Mouse (Mus musculus) forebrain, embryonic 10.5 days (tissue): ENCODE data around the gene Tnfrsf17. TPM values are rescaled to one million over a fixed set of nuclear protein-coding genes. Genes with fewer than 3 reads are reported as not detected.

Experiments used
- DNase-seq: peaks from one replicate; pipeline ENCODE4 v3.0.0-alpha.2; 2017; ENCODE audit warnings: low spot score; ENCODE audit errors: extremely low spot score
- H3K27ac ChIP-seq: fragments of 300-500 bp; sonication (generic); 2 replicates; pipeline ENCODE4 v1.5.1; 2016; ENCODE audit warnings: mild to moderate bottlenecking
- H3K27me3 ChIP-seq: fragments of 300-500 bp; sonication (generic); 2 replicates; pipeline ENCODE4 v1.6.1; 2016; ENCODE audit warnings: mild to moderate bottlenecking; ENCODE audit not compliant: poor library complexity, severe bottlenecking
- H3K36me3 ChIP-seq: fragments of 300-500 bp; sonication (generic); replicated peaks from 2 replicates; pipeline ENCODE4 v1.6.1; 2016; ENCODE audit warnings: mild to moderate bottlenecking, moderate library complexity
- H3K4me1 ChIP-seq: fragments of 300-500 bp; sonication (generic); 2 replicates; pipeline ENCODE4 v1.6.1; 2016
- H3K4me3 ChIP-seq: fragments of 300-500 bp; sonication (generic); 2 replicates; pipeline ENCODE4 v1.5.1; 2016; ENCODE audit warnings: mild to moderate bottlenecking, moderate library complexity
- H3K9me3 ChIP-seq: fragments of 300-500 bp; sonication (generic); 2 replicates; pipeline ENCODE4 v1.6.1; 2016; ENCODE audit warnings: mild to moderate bottlenecking, moderate library complexity
- WGBS: fragments of 180-500 bp; shearing (Covaris S2); methylation state at CpG from one replicate; pipeline ENCODE4 v1.1.7; 2016; 5-methylcytosine and 5-hydroxymethylcytosine counted together
- polyA plus RNA-seq: library from polyadenylated mRNA; unstranded; fragments of >200 nt; fragmentation: Nextera tagmentation; extraction: Ambion mirVana; gene quantifications from 2 replicates; pipeline ENCODE4 v1.2.1, GENCODE M21; 2016

Gene Tnfrsf17
- polyA plus RNA-seq, 1 experiment from 2014 or later: not detected

GRCm38 (mm10) chr16:11305531-11305930 is 8.1 kb upstream of the Tnfrsf17 start:
- no peaks in the 10 kb centered on the region for H3K36me3 ChIP-seq
- 87% methylated on average over 2 of the region's 2 CpGs for WGBS
- no peak for DNase-seq
- H3K27me3 ChIP-seq: no peaks in the 10 kb centered on the region
- H3K27ac ChIP-seq: no peak overlapping the region
- H3K9me3 ChIP-seq: no peaks in the 10 kb centered on the region
- H3K4me1 ChIP-seq: no peaks in the 10 kb centered on the region
- no peak overlapping the region for H3K4me3 ChIP-seq

- Histone ChIP-seq H3K9me3 (no peaks in the 10 kb centered on the region), H3K4me1 (peaks cover 4% of the 10 kb centered on the region; the same call in 1 of the 2 replicates), H3K36me3 (no peaks in the 10 kb centered on the region), H3K4me3 (no peak overlapping the region), H3K27me3 (no peaks in the 10 kb centered on the region), H3K27ac (no peak overlapping the region)
- DNase-seq: no peak
- WGBS: 88% methylated on average over 5 of the region's 5 CpGs
Measured at GRCm38 (mm10) chr16:11315786-11316320, 2.2 kb downstream of the Tnfrsf17 start.

- H3K27me3 ChIP-seq: no peaks in the 10 kb centered on the region
- peaks cover 5% of the 10 kb centered on the region; the same call in 1 of the 2 replicates for H3K4me1 ChIP-seq
- no peak for DNase-seq
- no peaks in the 10 kb centered on the region for H3K9me3 ChIP-seq
- H3K36me3 ChIP-seq: no peaks in the 10 kb centered on the region
- no peak overlapping the region for H3K4me3 ChIP-seq
- H3K27ac ChIP-seq: no peak overlapping the region
- 75% methylated on average over 5 of the region's 5 CpGs for WGBS
Measured at GRCm38 (mm10) chr16:11316748-11317147, 3.1 kb downstream of the Tnfrsf17 start.

- no peaks in the 10 kb centered on the region for H3K9me3 ChIP-seq
- peak overlapping the region; percentile 60; the same call in 1 of the 2 replicates for H3K27ac ChIP-seq
- 59% methylated on average over 6 of the region's 6 CpGs for WGBS
Measured at GRCm38 (mm10) chr16:11317324-11317723, 3.7 kb downstream of the Tnfrsf17 start.

GRCm38 (mm10) chr16:11322409-11323323 is 9.1 kb downstream of the Tnfrsf17 start, which contains the start of gene Snx29:
Gene Snx29 (plus strand): TSS chr16:11322908.
- H3K4me3 ChIP-seq: peak within 1 kb of the TSS; percentile 89
- no peaks in the 10 kb centered on the region for H3K27me3 ChIP-seq
- peak; percentile 94 for DNase-seq
- peak within 1 kb of the TSS; percentile 88 for H3K27ac ChIP-seq
- WGBS: 4% methylated on average over 59 of the region's 61 CpGs
- no peaks in the 10 kb centered on the region for H3K9me3 ChIP-seq
- no peaks in the 10 kb centered on the region for H3K36me3 ChIP-seq
- H3K4me1 ChIP-seq: peaks cover 21% of the 10 kb centered on the region

More at GRCm38 (mm10) chr16:11317324-11317723, 3.7 kb downstream of the Tnfrsf17 start:
- Histone ChIP-seq H3K36me3 (no peaks in the 10 kb centered on the region), H3K27me3 (no peaks in the 10 kb centered on the region), H3K4me3 (no peak overlapping the region), H3K4me1 (peaks cover 11% of the 10 kb centered on the region)
- peak; percentile 17 for DNase-seq

- Histone ChIP-seq H3K4me3 (peak overlapping the region; percentile 89), H3K36me3 (no peaks in the 10 kb centered on the region), H3K4me1 (peaks cover 21% of the 10 kb centered on the region), H3K27me3 (no peaks in the 10 kb centered on the region), H3K27ac (peak overlapping the region; percentile 88), H3K9me3 (no peaks in the 10 kb centered on the region)
- WGBS: 5% methylated on average over 17 of the region's 17 CpGs
- DNase-seq: peak; percentile 28
Measured at GRCm38 (mm10) chr16:11323324-11324051, 9.9 kb downstream of the Tnfrsf17 start.

GRCm38 (mm10) chr16:11330081-11330800 is 16.6 kb downstream of the Tnfrsf17 start:
- H3K27ac ChIP-seq: no peak overlapping the region
- WGBS: 91% methylated on average over 3 of the region's 3 CpGs
- H3K9me3 ChIP-seq: no peaks in the 10 kb centered on the region
- H3K4me1 ChIP-seq: no peaks in the 10 kb centered on the region
- no peaks in the 10 kb centered on the region for H3K27me3 ChIP-seq
- no peak overlapping the region for H3K4me3 ChIP-seq
- no peak for DNase-seq
- H3K36me3 ChIP-seq: no peaks in the 10 kb centered on the region

GRCm38 (mm10) chr16:11331030-11331429 is 17.4 kb downstream of the Tnfrsf17 start:
- H3K4me3 ChIP-seq: no peak overlapping the region
- H3K27ac ChIP-seq: no peak overlapping the region
- H3K9me3 ChIP-seq: no peaks in the 10 kb centered on the region
- H3K4me1 ChIP-seq: no peaks in the 10 kb centered on the region
- no peaks in the 10 kb centered on the region for H3K27me3 ChIP-seq
- no peaks in the 10 kb centered on the region for H3K36me3 ChIP-seq
- DNase-seq: no peak
- WGBS: 78% methylated on average over 1 of the region's 1 CpGs

- Histone ChIP-seq H3K9me3 (no peaks in the 10 kb centered on the region), H3K27me3 (no peaks in the 10 kb centered on the region), H3K4me3 (no peak overlapping the region), H3K36me3 (no peaks in the 10 kb centered on the region), H3K4me1 (peaks cover 4% of the 10 kb centered on the region; the same call in 1 of the 2 replicates), H3K27ac (no peak overlapping the region)
- 92% methylated on average over 4 of the region's 4 CpGs for WGBS
- DNase-seq: no peak
Measured at GRCm38 (mm10) chr16:11343292-11343815, 29.7 kb downstream of the Tnfrsf17 start.

GRCm38 (mm10) chr16:11351903-11352302 is 38.3 kb downstream of the Tnfrsf17 start:
- DNase-seq: no peak
- no peak overlapping the region for H3K27ac ChIP-seq
- WGBS: 76% methylated on average over 7 of the region's 7 CpGs

GRCm38 (mm10) chr16:11359173-11359572 is 45.6 kb downstream of the Tnfrsf17 start:
- Histone ChIP-seq H3K27me3 (no peaks in the 10 kb centered on the region), H3K4me1 (peaks cover 9% of the 10 kb centered on the region), H3K27ac (no peak overlapping the region), H3K9me3 (no peaks in the 10 kb centered on the region), H3K4me3 (no peak overlapping the region), H3K36me3 (no peaks in the 10 kb centered on the region)
- no peak for DNase-seq
- WGBS: 82% methylated on average over 5 of the region's 5 CpGs

More at GRCm38 (mm10) chr16:11351903-11352302, 38.3 kb downstream of the Tnfrsf17 start:
- Histone ChIP-seq H3K9me3 (no peaks in the 10 kb centered on the region), H3K4me1 (no peaks in the 10 kb centered on the region), H3K4me3 (no peak overlapping the region), H3K27me3 (no peaks in the 10 kb centered on the region), H3K36me3 (0 out of 2 replicates have a peak, but pooled peaks cover 3% of the 10 kb centered on the region)

GRCm38 (mm10) chr16:11359919-11360318 is 46.3 kb downstream of the Tnfrsf17 start:
- Histone ChIP-seq H3K4me3 (no peak overlapping the region), H3K9me3 (no peaks in the 10 kb centered on the region)
- WGBS: 27% methylated on average over 10 of the region's 10 CpGs

More at GRCm38 (mm10) chr16:11359919-11360318, 46.3 kb downstream of the Tnfrsf17 start:
- Histone ChIP-seq H3K27ac (peak overlapping the region; percentile 30; the same call in 1 of the 2 replicates), H3K27me3 (no peaks in the 10 kb centered on the region), H3K36me3 (no peaks in the 10 kb centered on the region), H3K4me1 (peaks cover 9% of the 10 kb centered on the region)
- DNase-seq: no peak
